Mouse (Mus musculus) heart, adult 2 months (tissue): ENCODE measurements around the gene Smim9. TPM values are rescaled to one million over a fixed set of nuclear protein-coding genes. Genes with fewer than 3 reads are reported as not detected.
"Not testable (repeated sequence)": the region's sequence is repeated elsewhere in the genome, so short reads cannot be mapped to it uniquely, and the experiment has no call there.

Experiments used
- DNase-seq, 2 experiments: peaks; one replicate each; pipeline ENCODE4 v3.0.0; 2021
- H3K27ac ChIP-seq: fragments of 200-600 bp; 2 replicates; pipeline ENCODE4 v1.8.1; 2022
- H3K27me3 ChIP-seq: fragments of 200-500 bp; 2 replicates; pipeline ENCODE4 v1.6.1; 2012; ENCODE audit warnings: mild to moderate bottlenecking, low read length, inconsistent platforms, mixed read lengths; ENCODE audit not compliant: control insufficient read depth, insufficient read depth
- H3K36me3 ChIP-seq: fragments of 200-500 bp; 2 replicates; pipeline ENCODE4 v1.6.1; 2012; ENCODE audit warnings: low read length, inconsistent platforms; ENCODE audit not compliant: control insufficient read depth, insufficient read depth
- H3K4me1 ChIP-seq: fragments of 200-500 bp; 2 replicates; pipeline ENCODE4 v1.6.1; 2011; ENCODE audit warnings: low read length; ENCODE audit not compliant: control insufficient read depth, insufficient read depth
- H3K4me3 ChIP-seq: fragments of 200-600 bp; 2 replicates; pipeline ENCODE4 v1.8.1; 2022
- H3K79me2 ChIP-seq: fragments of 200-500 bp; replicated peaks from 2 replicates; pipeline ENCODE4 v1.6.1; 2012; ENCODE audit warnings: mild to moderate bottlenecking, inconsistent platforms, low read length, moderate library complexity, mixed read lengths; ENCODE audit not compliant: control insufficient read depth, insufficient read depth
- H3K9ac ChIP-seq: fragments of 200-500 bp; 2 replicates; pipeline ENCODE4 v1.6.1; 2012; ENCODE audit warnings: low read depth, mild to moderate bottlenecking, control low read depth, inconsistent platforms, low read length, mixed read lengths
- CTCF ChIP-seq: fragments of 200-600 bp; IDR thresholded peaks from 2 replicates; pipeline ENCODE4 v1.8.1; 2022; ENCODE audit warnings: antibody characterized with exemption, mild to moderate bottlenecking, moderate library complexity
- EP300 ChIP-seq: fragments of 200-500 bp; IDR thresholded peaks from 2 replicates; pipeline ENCODE4 v1.6.1; 2011; ENCODE audit warnings: low read depth, low read length, control low read depth; ENCODE audit not compliant: insufficient read depth
- POLR2A ChIP-seq: fragments of 200-500 bp; IDR thresholded peaks from 2 replicates; pipeline ENCODE4 v1.6.1; 2011; ENCODE audit warnings: mild to moderate bottlenecking, low read depth, low read length, control low read depth; ENCODE audit not compliant: insufficient read depth
- WGBS: fragments of 180-500 bp; shearing (Covaris S2); methylation state at CpG from one replicate; pipeline ENCODE4 v1.1.7; 2018; 5-methylcytosine and 5-hydroxymethylcytosine counted together
- intact Hi-C: fragments of 180-260 bp; cut with DNase I; formaldehyde crosslinking; loops from one replicate; pipeline ENCODE4 v1.15.1; 2025
- long read RNA-seq: library from polyadenylated mRNA; stranded (forward); transcript quantifications from one replicate; pipeline ENCODE4 v2.0.0, GENCODE M21; 2021
- polyA plus RNA-seq: library from polyadenylated mRNA; depleted of rRNA; stranded (reverse); fragments of >200 nt; gene quantifications from 2 replicates; pipeline ENCODE4 v1.2.3, GENCODE M21; 2012; rRNA removed
- total RNA-seq, 2 experiments: library from RNA; stranded (reverse); gene quantifications; 2 replicates each; pipeline ENCODE4 v1.2.3; 2021

The Smim9 gene
- total RNA-seq (not detected), polyA plus RNA-seq (not detected in 2 replicates)
- long read RNA-seq = 0 reads

- Histone ChIP-seq H3K36me3 (no peaks in the 10 kb centered on the region), H3K9ac (no peak within 1 kb of the TSS), H3K79me2 (no peaks in the 10 kb centered on the region), H3K27ac (no peak within 1 kb of the TSS), H3K4me1 (no peaks in the 10 kb centered on the region), H3K4me3 (no peak within 1 kb of the TSS), H3K27me3 (no peaks in the 10 kb centered on the region)
- WGBS = 60% methylated on average over 1 of the region's 1 CpGs
- DNase-seq = no peak
- intact Hi-C loops = no loop called here
- no peak for TF ChIP-seq CTCF
- no peak for TF ChIP-seq POLR2A
- TF ChIP-seq EP300 = no peak
Observed at GRCm38 (mm10) chrX:75163670-75164069, at the start of gene Smim9. TSS of gene Smim9 (minus strand) at chrX:75163770.

GRCm38 (mm10) chrX:75155576-75156243 lies 7.9 kb downstream of the Smim9 start:
- no peaks in the 10 kb centered on the region for H3K27me3 ChIP-seq
- H3K4me3 ChIP-seq = no peak overlapping the region
- peak; percentile 63 to 74 for DNase-seq
- TF ChIP-seq CTCF (no peak), POLR2A (no peak), EP300 (no peak)
- H3K9ac ChIP-seq = peak overlapping the region; percentile 48
- intact Hi-C loops = loop anchor here (2.0 kb wide), 1 partner anchor 25 kb away; the partner anchor contains the start of gene Mpp1
- no peaks in the 10 kb centered on the region for H3K4me1 ChIP-seq
- no peak overlapping the region for H3K27ac ChIP-seq
- H3K79me2 ChIP-seq = no peaks in the 10 kb centered on the region
- no peaks in the 10 kb centered on the region for H3K36me3 ChIP-seq
- WGBS = 17% methylated on average over 45 of the region's 49 CpGs

- no peak for TF ChIP-seq EP300
- no peak for TF ChIP-seq CTCF
- TF ChIP-seq POLR2A = no peak
- WGBS = 31% methylated on average over 1 of the region's 1 CpGs
- H3K4me1 ChIP-seq = no peaks in the 10 kb centered on the region
- H3K27me3 ChIP-seq = no peaks in the 10 kb centered on the region
- no peak for DNase-seq
- no peak overlapping the region for H3K4me3 ChIP-seq
- no peak overlapping the region for H3K27ac ChIP-seq
- no peak overlapping the region for H3K9ac ChIP-seq
- H3K79me2 ChIP-seq = no peaks in the 10 kb centered on the region
- no peaks in the 10 kb centered on the region for H3K36me3 ChIP-seq
- intact Hi-C loops = no loop called here
Observed at GRCm38 (mm10) chrX:75152249-75152648, 11.3 kb downstream of the Smim9 start.

GRCm38 (mm10) chrX:75150304-75150703 lies 13.3 kb downstream of the Smim9 start:
- H3K4me1 ChIP-seq = no peaks in the 10 kb centered on the region
- no peaks in the 10 kb centered on the region for H3K79me2 ChIP-seq
- intact Hi-C loops = no loop called here
- no peaks in the 10 kb centered on the region for H3K27me3 ChIP-seq
- no peak overlapping the region for H3K4me3 ChIP-seq
- 72% methylated on average over 2 of the region's 2 CpGs for WGBS
- no peak overlapping the region for H3K27ac ChIP-seq
- H3K9ac ChIP-seq = no peak overlapping the region
- no peak for DNase-seq
- H3K36me3 ChIP-seq = no peaks in the 10 kb centered on the region
- no peak for TF ChIP-seq POLR2A
- no peak for TF ChIP-seq CTCF
- no peak for TF ChIP-seq EP300

- intact Hi-C loops = no loop called here
- TF ChIP-seq CTCF (no peak), EP300 (no peak), POLR2A (no peak)
- Histone ChIP-seq H3K9ac (no peak overlapping the region), H3K36me3 (no peaks in the 10 kb centered on the region), H3K27ac (no peak overlapping the region), H3K79me2 (no peaks in the 10 kb centered on the region), H3K4me3 (no peak overlapping the region), H3K4me1 (no peaks in the 10 kb centered on the region), H3K27me3 (no peaks in the 10 kb centered on the region)
- WGBS = 77% methylated on average over 4 of the region's 4 CpGs
- no peak for DNase-seq
Observed at GRCm38 (mm10) chrX:75148414-75148813, 15.2 kb downstream of the Smim9 start.

GRCm38 (mm10) chrX:75143124-75143555 lies 20.4 kb downstream of the Smim9 start:
- H3K79me2 ChIP-seq, H3K4me1 ChIP-seq, H3K27ac ChIP-seq, H3K27me3 ChIP-seq, intact Hi-C loops, H3K4me3 ChIP-seq, H3K9ac ChIP-seq, H3K36me3 ChIP-seq: not testable (repeated sequence)
- DNase-seq = peak in 1 of 2 experiments; percentile 23
- 24% methylated on average over 26 of the region's 42 CpGs for WGBS
